Mouse (Mus musculus) bone marrow macrophage, adult 2 months (primary cell): ENCODE data around the gene Gm45521. TPM values are rescaled to one million over a fixed set of nuclear protein-coding genes. Genes with fewer than 3 reads are reported as not detected.

Experiments
- H3K27ac ChIP-seq: 2 replicates; pipeline ENCODE4 v1.5.1; 2012; ENCODE audit warnings: low read depth, low read length; ENCODE audit not compliant: insufficient read depth
- H3K4me1 ChIP-seq: 2 replicates; pipeline ENCODE4 v1.6.1; 2012; ENCODE audit warnings: low read length; ENCODE audit not compliant: control insufficient read depth, insufficient read depth
- H3K4me3 ChIP-seq: 2 replicates; pipeline ENCODE4 v1.5.1; 2012; ENCODE audit warnings: mild to moderate bottlenecking, low read length, moderate library complexity; ENCODE audit not compliant: insufficient read depth
- CTCF ChIP-seq: IDR thresholded peaks from 2 replicates; pipeline ENCODE4 v1.5.1; 2012; ENCODE audit warnings: low read depth, mild to moderate bottlenecking, low read length, moderate library complexity
- POLR2A ChIP-seq: IDR thresholded peaks from 2 replicates; pipeline ENCODE4 v1.6.1; 2012; ENCODE audit warnings: mild to moderate bottlenecking, low read depth, low read length, borderline replicate concordance
- polyA plus RNA-seq: library from polyadenylated mRNA; stranded (reverse); fragments of >200 nt; gene quantifications from 2 replicates; pipeline ENCODE4 v1.2.4, GENCODE M21; 2012; ENCODE audit not compliant: missing spikeins, insufficient read depth, insufficient read length

Gene Gm45521
- polyA plus RNA-seq, 1 experiment = not detected

DNA sequence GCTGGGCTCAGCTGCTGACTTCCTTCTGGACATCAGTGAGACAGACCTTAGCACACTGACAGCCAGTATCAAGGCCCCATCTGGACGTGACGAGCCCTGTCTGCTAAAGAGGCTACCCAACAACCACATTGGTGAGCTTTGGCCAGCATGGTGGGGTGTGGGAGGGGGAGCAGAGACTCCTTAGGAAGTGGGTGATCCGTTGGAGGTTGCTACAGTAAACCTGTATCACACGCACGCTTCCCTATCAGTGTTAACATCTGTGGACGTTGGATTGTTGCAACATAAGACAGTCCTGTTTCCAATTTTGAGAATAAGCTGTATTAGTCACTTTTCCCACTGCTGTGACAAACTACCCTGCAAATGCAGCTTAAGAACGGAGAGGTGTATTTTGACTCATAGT is 28.1 kb upstream of the Gm45521 start:
- H3K4me1 ChIP-seq = peaks cover 8% of the 10 kb centered on the region
- TF ChIP-seq CTCF (no peak), POLR2A (no peak)
- H3K27ac ChIP-seq = no peak overlapping the region
- no peak overlapping the region for H3K4me3 ChIP-seq

DNA sequence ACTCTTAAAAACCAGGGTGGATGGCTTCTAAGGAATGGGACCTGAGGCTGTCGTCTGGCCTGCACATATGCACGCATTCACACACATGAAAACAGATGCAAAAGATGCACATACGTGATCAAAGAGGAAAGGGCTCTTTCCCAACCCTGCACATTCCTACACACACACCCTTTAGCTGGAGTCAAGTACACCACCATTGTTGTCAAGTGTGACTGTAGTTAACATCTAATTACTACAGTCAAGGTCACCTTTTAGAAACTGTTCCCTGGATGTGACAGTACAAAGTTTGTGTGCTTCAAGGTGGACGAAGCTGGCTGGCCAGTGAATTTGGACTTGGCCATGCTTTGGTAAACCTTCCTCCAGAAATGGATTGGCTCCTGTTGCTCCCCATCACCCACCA is 24.9 kb upstream of the Gm45521 start:
- Histone ChIP-seq H3K4me3 (no peak overlapping the region), H3K4me1 (peaks cover 8% of the 10 kb centered on the region), H3K27ac (no peak overlapping the region)
- TF ChIP-seq POLR2A (no peak), CTCF (no peak)

DNA sequence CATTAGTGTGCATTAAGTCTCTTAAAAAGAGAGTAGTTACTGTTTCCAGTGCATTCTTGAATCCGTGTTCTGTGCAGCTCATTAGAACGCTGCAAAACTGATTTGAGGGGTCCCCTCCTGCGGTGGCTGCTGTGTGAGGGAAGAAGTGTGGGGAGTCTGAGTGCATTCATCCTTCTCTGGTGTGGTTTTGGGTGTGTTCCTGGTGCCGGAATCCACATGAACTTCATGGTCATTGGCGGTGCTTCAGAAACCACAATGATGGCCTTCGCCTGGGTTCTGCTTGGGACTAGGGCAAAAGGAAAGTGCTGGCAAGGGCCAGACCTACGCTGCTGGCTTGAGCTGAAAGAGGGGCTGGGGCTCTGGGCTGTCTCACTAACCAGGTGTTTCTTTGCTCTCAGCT is 22.9 kb upstream of the Gm45521 start:
- H3K4me3 ChIP-seq = no peak overlapping the region

DNA sequence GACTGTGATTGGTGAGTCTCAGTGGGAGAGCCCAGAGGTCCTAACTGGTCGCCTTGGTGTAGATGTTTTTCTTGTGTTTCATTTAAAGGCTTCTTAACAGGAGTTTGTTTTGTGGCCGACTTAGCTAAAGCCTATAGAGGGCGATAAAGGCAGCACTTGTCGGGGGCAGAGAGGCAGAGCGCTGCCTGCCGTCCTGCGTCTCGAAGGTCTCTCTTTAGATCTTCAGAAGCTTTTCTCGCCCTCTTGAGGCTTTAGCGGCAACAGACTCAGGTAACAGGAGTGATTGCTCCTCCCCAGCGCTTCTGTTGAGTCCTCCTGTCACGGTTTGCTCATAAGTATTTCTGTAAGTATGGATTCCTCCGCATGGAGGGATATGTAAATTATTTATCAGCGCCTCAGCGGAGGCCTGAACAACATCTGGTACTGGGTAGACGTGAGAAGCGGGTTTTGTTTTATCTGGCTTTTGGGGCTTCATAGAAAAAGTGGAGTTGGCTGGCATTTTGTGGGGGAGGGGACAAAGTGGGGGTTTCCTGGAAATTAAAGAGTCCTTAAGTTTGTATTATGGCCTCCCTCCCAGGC is 19.9 kb upstream of the Gm45521 start:
- no peak for TF ChIP-seq POLR2A
- no peak for TF ChIP-seq CTCF
- H3K4me1 ChIP-seq = peaks cover 6% of the 10 kb centered on the region
- H3K4me3 ChIP-seq = no peak overlapping the region
- no peak overlapping the region for H3K27ac ChIP-seq

More for the DNA sequence above, 22.9 kb upstream of the Gm45521 start:
- TF ChIP-seq POLR2A = no peak
- TF ChIP-seq CTCF = no peak
- no peak overlapping the region for H3K27ac ChIP-seq
- peaks cover 8% of the 10 kb centered on the region for H3K4me1 ChIP-seq

DNA sequence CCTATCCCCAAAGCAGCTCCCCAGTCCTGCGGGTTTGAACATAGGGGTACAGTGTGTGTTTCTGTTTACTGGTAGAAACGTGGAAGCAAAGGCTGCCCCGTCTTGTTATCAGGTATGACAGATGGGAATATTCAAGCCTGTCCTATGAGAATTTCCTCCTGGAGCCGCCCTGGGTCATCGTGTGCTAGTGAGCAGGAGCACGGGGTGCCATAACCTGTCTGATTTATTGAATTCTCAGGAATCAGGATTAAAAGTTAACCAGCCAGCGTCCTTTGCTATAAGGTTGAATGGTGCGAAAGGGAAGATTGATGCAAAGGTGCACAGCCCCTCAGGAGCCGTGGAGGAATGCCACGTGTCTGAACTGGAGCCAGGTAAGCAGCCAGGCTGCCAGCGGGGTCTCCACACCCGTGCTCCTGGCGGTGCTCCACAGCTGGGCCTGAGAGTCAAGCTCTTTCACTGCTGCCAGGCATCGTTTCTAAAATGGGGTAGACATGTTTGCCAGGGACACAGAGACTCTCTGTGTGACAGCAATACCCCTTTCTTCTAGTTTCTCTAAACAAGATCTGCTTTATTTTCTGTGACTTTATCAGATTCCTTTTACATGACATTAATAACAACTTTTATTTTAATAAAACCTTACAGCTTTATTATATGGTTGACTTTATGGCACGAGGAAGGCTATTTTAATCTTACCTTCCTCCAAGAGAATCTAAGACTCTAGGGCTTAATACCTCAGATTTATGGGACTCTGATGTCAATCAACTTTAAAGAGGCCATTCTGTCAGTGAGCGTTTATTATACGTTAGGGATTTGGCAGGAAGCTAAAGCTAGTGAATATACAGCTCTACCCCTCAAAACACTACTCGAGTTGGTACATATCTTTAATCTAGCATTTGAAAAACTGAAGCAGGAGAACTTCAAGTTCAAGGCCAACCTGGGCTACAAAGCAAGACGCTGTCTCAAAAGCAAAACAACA is 18.0 kb upstream of the Gm45521 start:
- H3K27ac ChIP-seq = no peak overlapping the region
- H3K4me3 ChIP-seq = no peak overlapping the region
- TF ChIP-seq POLR2A (no peak), CTCF (no peak)
- no peaks in the 10 kb centered on the region; the same call in 1 of the 2 replicates for H3K4me1 ChIP-seq

DNA sequence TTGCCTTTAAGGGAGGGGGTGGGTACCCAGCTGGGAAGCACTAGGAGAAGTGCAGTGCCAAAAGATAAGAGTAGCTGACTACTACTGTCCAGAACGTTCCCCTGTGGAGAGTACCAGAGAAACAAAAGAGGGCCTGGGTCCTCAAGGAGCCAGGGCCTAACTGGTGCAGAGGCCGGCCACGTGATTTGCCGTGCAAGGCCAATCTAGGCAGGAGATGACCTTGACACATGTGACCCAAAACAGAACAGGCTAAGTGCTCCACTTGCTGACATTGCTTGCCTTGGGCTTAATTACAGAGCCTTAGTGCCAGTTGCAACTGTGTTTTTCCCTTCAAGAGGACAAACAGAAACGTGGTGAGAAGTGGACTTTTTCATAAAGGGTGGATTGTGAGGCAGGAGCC is 15.7 kb upstream of the Gm45521 start:
- Histone ChIP-seq H3K27ac (no peak overlapping the region), H3K4me1 (peaks cover 4% of the 10 kb centered on the region), H3K4me3 (no peak overlapping the region)
- TF ChIP-seq POLR2A (no peak), CTCF (no peak)

DNA sequence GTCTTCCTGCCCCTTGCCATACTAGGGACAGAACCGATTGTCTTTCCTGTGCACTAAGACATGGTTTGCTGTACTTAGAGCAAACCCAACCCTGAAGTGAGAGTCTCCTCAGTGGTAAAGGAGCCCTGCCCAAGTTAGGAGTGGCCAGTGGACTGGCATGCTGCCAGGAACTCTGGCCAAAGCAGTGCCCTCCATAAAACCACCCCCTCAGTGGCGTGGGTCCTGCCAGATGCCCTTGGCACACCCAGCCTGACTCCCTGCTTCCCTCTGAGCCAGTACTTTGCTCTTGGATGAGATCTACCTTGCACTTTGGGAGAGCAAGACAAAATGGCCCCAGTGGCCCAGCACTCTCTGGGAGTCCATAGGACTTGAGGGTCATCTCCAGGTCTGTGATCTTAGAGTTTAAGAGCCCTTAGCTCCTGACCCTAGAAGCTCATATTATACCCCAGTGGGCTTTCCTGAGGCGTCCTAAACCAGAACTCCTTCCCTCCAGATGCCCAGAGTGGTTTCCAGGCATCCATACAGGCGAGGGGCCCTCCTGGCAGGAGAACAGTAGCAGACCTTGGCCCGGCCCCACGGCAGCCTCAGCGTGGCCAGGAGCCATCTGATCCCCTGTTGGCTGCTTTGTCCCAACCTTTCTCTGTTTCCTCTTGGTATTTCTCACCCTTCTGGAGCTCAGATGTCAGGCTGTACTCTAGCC is 13.8 kb upstream of the Gm45521 start:
- Histone ChIP-seq H3K4me3 (no peak overlapping the region), H3K4me1 (peaks cover 4% of the 10 kb centered on the region), H3K27ac (no peak overlapping the region)
- TF ChIP-seq POLR2A = no peak
- TF ChIP-seq CTCF = no peak

DNA sequence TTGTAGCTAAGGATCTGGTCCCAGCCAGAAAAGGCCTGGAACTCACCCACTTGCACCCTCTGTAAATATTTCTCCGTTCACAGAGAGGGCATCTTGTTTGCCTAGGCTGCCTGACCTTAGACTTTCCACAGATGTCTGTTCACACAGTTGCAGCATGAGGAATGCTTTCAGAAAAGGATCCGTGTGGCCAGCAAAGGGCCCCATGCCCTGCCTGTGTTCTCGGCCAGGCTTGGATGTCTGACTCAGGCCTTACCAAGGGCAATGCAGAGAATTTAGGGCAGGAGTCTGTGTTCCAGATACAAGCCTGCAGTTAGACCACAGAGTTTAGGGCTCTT is 13.3 kb upstream of the Gm45521 start:
- Histone ChIP-seq H3K4me1 (peaks cover 4% of the 10 kb centered on the region), H3K4me3 (no peak overlapping the region), H3K27ac (no peak overlapping the region)
- no peak for TF ChIP-seq POLR2A
- TF ChIP-seq CTCF = no peak

DNA sequence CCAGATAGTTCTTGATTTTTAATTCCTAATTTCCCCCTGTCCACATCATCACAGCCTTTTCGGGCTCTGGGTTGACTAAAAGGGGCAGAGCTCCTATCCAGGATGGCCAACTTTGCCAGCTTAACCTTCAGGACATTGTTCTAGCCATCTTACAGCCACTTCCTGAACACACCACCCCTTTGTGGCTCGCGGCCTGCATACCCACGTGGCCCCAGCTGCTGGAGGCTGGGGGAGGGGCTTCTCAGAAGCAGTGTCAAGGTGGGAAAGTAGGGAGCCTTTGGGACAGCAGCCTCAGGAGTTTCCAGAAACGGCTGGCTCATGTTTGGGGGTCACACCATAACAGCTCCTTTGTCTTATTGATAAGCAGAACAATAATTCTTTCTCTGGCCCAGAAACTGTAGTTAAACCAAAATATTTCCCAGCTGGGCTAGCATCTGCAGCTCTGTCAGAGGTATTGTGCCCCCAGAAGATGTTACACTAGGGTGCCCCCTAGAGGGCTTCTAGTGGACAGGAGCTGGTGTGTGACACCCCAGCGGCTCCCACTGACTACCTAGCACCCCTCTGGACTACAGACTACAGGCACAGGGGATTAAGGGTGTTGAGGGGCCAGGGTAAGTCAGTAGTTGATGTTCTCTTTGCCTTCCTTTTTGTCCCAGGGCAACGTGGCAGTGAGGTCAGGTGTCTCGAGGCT is 12.6 kb upstream of the Gm45521 start:
- Histone ChIP-seq H3K4me3 (no peak overlapping the region), H3K4me1 (peaks cover 4% of the 10 kb centered on the region), H3K27ac (no peak overlapping the region)
- TF ChIP-seq POLR2A = no peak
- TF ChIP-seq CTCF = peak; percentile 35; the same call in 1 of the 2 replicates
